Mouse (Mus musculus) G1E-ER4 (cell line): ENCODE measurements around the gene Lipf. TPM values are rescaled to one million over a fixed set of nuclear protein-coding genes. Genes with fewer than 3 reads are reported as not detected.

Experiments
- GATA1 ChIP-seq: IDR thresholded peaks from one replicate; pipeline ENCODE4 v1.8.0; 2012; ENCODE audit warnings: low read length, inconsistent platforms
- polyA plus RNA-seq: library from polyadenylated mRNA; stranded (reverse); fragments of >175 nt; gene quantifications from 2 replicates; pipeline ENCODE4 v1.2.3, GENCODE M21; 2012

Lipf gene
- not detected in 2 replicates for polyA plus RNA-seq

DNA sequence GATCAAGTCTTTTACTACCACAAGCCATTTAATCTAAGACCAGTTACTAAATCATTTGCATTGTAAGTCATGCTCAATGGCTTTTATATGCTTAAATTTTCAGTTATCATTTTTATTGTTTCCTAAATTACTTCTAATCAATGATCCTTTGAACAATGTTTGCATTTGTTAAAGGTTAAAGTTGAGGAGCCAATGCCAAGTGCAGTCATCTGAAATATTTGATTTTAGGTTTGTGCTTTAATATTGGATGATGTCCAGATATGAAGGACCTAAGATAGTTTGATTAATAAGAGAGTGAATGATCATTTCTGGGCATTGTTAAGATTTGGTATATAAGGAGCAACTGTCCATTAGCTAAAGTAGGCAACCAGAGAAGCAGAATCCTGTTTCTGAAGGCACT, at the start of gene Lipf:
Gene Lipf, plus strand, starts transcription at position 301 of the 400 bp plus-strand sequence.
- no peak for TF ChIP-seq GATA1

DNA sequence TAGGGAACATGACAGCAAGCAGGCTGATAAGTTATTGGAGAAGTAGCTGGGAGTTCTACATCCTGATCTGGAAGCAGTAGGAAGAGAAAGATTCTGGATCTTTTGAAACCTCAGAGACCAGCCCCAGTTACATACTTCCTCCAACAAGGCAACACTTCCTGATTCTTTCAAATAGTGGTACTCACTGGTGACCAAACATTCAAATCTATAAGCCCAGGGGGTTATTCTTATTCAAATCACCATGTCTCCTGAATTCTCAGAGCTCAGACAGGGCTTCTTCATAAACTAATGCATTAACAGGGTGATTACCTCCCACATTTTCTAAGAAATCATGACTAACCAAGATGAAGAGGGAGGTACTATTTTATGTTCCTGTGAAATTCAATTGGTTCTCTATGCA, 36.9 kb upstream of the Lipf start:
- TF ChIP-seq GATA1, result no peak

DNA sequence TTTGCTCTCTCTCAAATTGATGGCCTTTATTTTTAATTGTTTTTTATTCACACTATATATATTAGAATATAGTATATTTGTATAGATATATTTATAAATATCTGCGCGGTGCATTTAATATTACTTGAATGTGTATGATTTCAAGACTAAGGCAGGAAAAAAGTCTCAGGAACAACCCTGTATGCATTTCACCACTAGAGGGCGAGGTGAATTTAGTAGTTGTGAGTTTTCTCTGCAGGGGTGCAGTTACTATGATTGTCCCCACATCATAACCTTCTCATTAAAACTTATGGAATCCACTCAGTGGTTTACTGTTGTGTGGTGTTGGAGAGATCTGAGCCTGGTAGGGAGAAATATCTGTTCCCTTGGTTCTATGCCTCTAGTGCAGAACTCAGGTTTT, 18.0 kb downstream of the Lipf start:
- no peak for TF ChIP-seq GATA1

DNA sequence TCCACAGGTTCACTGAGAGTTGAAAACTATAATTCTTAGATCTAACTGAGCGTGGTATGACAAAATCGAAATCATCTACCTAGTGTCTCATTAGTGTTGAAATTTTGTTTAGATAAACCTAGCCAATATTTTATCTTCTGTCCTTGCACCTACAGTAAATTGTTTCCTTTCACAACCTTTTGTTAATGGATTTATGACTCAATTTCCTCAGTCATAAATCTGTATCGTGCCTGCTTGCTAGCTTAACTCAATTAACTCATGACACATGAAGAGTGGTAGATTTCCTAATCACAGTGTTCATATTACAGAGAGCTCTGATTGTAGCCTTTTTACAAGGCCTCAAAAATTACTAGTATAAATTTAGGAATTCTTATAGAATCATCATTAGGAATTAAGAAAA, 22.1 kb downstream of the Lipf start:
- no peak for TF ChIP-seq GATA1

DNA sequence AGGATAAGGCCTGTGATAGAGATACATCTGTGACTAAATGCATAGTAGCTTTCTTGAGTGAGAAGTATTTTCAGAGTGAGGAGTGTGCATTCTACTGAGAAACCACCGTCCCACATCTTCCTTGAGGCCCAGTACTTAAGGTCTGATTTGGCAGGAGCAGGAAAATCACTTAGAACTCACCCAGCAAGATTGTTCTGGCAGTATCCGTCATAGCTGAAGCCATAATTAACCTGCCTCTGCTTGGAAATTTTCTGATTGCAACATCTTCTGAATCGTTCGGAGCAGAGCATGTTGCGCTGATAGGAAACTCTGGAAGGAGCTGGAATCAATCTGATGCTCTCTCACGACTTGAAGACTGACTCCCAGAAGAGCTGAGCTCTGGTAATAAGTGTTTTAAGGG, 47.0 kb downstream of the Lipf start, which contains the start of gene Lipk:
Gene Lipk, plus strand, starts transcription at position 289 of the 400 bp plus-strand sequence.
- TF ChIP-seq GATA1, result no peak

DNA sequence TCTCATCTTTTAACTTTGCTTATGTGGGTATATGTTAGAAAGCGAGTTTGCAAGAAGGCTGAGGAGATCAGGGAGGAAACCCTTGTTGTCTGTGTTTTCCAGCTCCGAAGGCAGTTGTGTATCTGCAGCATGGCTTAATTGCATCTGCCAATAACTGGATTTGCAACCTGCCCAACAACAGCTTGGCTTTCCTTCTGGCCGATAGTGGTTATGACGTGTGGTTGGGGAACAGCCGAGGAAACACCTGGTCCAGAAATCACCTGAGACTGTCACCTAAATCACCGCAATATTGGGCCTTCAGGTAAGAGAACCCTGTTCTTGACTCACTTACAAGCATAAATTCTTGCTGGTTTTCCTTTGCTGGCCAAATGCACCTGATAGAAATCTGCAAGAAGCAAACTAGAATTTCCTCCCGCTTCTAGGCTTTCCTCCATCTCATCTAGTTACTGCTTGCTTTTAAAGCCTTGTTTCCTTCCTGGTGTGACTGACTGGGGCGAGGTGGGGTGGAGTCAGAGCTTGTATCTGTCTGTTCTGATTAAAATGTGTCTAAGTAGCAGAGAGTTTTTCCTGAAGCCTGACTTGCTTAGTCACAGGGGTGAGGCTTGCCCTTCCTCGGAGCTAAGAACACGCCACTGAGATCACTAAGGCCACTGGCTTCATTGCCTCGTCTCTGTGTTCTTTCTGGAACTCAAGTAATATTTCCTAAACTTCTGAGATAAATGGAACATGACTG, 60.6 kb downstream of the Lipf start:
- no peak for TF ChIP-seq GATA1

DNA sequence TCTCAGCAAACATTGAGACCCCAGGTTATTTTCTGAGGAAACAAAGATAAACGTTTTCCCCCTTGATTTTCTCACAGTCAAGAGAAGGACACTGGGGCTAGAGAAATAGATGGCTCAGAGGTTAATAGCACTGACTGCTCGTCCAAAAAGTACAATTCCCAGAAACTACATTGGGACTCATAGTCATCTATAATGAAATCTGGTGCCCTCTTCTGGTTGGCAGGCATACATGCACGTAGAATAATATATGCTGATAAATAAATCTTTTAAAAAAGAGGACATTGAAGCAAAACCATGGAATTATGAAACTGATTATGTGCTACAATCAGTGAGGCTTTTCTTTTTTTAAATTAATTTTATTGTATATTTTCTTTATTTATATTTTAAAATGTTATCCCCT, 61.8 kb downstream of the Lipf start:
- TF ChIP-seq GATA1, result no peak

Other genes with a start within 250 kb of the Lipf start
- gene Lipo2, start 209.8 kb upstream of the Lipf start, polyA plus RNA-seq, result 0.04 TPM in 1 of 2 replicates, not detected in the other
- gene Lipo3, start 199.2 kb upstream of the Lipf start, polyA plus RNA-seq, result not detected in 2 replicates
- not detected in 2 replicates for gene Lipo1, start 173.7 kb upstream of the Lipf start, polyA plus RNA-seq
- not detected in 2 replicates for gene Lipk, start 47.1 kb downstream of the Lipf start, polyA plus RNA-seq
- not detected in 2 replicates for gene Lipn, start 106.2 kb downstream of the Lipf start, polyA plus RNA-seq
- not detected in 2 replicates for gene Lipm, start 139.7 kb downstream of the Lipf start, polyA plus RNA-seq
- not detected in 2 replicates for gene Ankrd22, start 204.9 kb downstream of the Lipf start, polyA plus RNA-seq
- gene Stambpl1, start 231.0 kb downstream of the Lipf start, polyA plus RNA-seq, result not detected in 2 replicates